Mouse (Mus musculus): ENCODE results near the gene Tekt1. TPM values are rescaled to one million over a fixed set of nuclear protein-coding genes. Genes with fewer than 3 reads are reported as not detected.

Tekt1 gene
- 1 to 10 TPM; 1.2 to 1.4 TPM for total RNA-seq (2021)
- long read RNA-seq, experiment 1 = 0 reads
- long read RNA-seq, experiment 2, partial matches to known transcripts = 0 of 1 reads
- long read RNA-seq, experiment 2, other reads (novel, unspliced or antisense) = 0 of 1 reads

DNA sequence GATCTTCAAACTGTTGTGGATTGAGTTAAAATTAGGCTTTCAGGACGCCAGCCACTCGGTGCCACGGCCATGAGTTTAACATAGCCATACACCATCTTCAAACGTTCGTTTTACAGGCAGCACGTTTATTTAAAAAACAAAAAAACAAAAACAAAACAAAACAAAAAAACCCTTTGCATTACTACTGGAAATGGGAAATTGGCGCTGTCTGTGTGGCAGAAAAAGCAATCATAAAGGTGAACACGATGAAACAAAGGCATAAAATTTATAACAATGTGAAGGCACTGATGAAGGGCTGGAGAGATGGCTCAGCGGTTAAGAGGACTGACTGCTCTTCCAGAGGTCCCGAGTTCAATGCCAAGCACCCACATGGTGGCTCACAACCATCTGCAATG, at the start of gene Tekt1:
TSS of gene Tekt1 (minus strand) at position 96 of the 395 bp plus-strand sequence.
- DNase-seq = no peak

GRCm38 (mm10) chr11:72411945-72412344, 49.7 kb upstream of the Tekt1 start:
- no peak for DNase-seq

DNA sequence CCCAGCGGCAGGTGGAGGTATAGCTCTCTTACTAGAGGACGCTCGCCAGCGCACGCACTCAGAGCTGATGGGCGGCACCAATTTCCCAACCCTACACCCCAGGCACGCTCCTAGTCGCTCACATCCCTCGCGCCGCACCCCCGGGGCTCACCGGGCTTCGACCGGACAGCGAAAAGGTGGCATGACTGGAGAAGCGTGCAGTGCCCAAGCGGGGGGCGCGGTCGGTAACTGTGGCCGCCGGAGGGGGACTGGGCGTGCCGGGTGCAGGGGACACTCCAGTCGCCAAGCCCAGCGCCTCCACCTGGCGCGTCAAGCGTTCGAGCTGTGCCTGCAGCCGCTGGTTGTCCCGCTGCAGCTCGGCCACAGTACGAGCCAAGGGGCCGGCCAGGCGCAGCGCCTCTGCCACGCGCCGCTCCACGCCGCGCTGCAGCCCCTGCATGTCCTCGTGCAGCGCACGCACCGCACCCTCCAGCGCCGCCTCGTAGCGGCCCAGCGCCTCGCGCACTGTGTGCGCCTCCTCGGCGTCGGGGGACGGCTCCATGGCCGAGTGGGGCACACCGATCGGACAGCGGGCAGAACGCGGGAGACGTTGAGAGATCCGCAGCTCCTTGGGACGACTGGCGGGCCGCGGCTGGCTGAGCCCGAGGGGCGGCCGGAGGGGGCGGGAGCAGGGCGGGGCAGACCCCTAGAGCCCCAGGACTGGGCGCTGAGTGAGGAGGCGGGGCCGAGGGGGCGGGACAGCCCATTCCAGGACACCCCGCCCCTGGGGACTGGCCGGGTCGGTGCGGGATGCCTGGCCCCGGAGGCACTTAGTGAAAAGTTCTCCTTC, 49.1 kb upstream of the Tekt1 start, which contains the start of gene Smtnl2:
TSS of gene Smtnl2 (minus strand) at position 621 of the 829 bp plus-strand sequence.
- DNase-seq = peak; percentile 92

- no peak for DNase-seq
Observed at GRCm38 (mm10) chr11:72410521-72411092, 48.4 kb upstream of the Tekt1 start.

GRCm38 (mm10) chr11:72409649-72410385, 47.6 kb upstream of the Tekt1 start:
- no peak for DNase-seq

DNA sequence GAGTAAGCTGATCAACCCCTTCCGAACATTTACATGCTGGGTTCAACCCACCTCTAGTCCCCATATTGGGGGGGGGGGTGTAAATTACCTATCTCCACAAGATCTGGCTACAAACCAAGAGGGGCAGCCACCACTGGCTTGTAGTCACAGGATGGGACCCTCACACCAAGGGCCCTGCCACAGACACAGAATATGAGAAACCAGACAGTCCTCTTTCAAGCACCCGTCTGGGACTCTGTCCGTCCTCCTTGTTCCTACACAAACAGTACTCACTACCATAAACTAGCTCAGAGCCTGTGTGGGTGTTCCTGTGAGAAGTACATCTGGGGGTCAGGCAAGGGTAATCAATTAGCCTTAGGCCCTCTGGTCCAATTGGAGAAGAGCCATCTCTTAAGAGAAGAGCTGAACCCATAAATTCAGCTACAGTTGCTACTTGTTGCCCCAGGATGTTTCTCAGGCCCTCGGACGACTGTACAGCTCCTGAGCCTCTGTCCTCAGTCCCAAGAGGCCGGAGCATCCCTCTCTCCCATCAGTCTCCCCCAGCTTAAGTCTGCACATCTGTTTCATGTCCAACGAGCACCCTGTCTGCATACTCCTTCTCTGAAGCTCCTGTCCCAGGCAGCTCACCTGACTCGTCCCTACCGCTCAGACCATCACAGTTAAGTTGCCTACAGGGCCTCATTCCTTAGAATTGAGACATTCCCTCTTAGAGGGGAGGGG, 46.4 kb upstream of the Tekt1 start:
- no peak for DNase-seq

- DNase-seq = no peak
Observed at GRCm38 (mm10) chr11:72407574-72407973, 45.3 kb upstream of the Tekt1 start.

DNA sequence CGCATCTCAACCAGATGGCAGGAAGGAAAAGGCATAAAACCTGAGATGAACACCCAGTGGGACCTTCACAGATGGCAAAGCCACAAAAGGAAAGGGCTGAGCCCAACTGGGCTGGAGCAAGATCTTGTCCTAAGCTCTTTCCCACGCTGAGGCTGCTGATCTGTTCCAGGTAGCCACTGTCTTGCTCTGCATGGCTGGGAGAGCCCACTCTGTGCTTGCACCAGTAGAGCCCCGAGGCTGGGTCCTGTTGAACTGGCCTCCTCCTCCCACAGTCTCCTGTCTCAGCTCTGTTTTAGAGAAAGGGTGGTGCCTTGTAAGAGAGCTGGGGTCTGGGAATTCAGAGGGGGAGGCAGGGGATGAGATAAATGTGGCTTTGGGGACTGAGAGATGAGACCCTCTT, 44.8 kb upstream of the Tekt1 start:
- no peak for DNase-seq

- DNase-seq = no peak
Observed at GRCm38 (mm10) chr11:72406079-72406675, 43.9 kb upstream of the Tekt1 start.

GRCm38 (mm10) chr11:72405532-72405931, 43.3 kb upstream of the Tekt1 start:
- no peak for DNase-seq

DNA sequence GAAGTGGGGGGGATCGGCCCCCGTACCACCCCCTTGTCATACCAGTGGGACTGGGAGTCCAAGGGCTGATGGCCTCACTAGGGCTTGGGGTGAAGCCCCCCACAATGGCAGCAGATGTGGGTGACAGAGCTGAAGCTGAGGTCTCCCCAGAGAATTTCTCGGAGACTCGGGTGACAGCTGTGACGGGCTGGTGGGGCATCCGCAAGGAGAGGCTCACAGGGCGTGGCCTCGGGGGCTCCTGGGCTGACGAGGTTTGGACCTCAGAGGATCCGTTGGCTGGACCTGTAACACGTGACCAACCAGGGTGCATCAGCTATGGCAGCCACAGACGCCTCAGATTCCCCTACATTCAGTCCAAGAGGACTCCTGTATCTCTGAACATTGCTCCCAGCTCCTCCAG, 40.7 kb upstream of the Tekt1 start:
- no peak for DNase-seq

GRCm38 (mm10) chr11:72402017-72402416, 39.8 kb upstream of the Tekt1 start:
- no peak for DNase-seq

- no peak for DNase-seq
Observed at GRCm38 (mm10) chr11:72401068-72401467, 38.8 kb upstream of the Tekt1 start.

- no peak for DNase-seq
Observed at GRCm38 (mm10) chr11:72397811-72398525, 35.7 kb upstream of the Tekt1 start.

DNA sequence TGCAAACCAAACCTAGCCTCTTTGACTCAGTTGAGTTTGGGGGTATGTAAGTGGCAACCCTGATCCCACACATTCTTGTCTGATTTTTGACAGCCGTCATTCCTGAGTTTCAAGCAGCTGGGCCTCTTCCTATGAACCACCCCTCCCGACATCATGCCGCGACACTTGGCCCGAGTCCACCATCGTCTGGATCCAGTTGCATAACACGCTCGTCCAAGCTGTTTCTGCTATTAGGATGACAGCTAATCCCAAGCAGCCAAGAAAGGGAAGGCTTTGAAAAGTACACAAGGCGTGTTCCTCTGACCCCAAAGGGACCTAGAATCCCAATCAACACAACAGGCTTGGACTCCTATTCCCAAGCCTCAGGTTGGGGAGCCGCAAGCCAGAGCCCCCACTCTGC, 34.8 kb upstream of the Tekt1 start:
- peak; percentile 85 for DNase-seq

- DNase-seq = no peak
Observed at GRCm38 (mm10) chr11:72396621-72397020, 34.4 kb upstream of the Tekt1 start.

DNA sequence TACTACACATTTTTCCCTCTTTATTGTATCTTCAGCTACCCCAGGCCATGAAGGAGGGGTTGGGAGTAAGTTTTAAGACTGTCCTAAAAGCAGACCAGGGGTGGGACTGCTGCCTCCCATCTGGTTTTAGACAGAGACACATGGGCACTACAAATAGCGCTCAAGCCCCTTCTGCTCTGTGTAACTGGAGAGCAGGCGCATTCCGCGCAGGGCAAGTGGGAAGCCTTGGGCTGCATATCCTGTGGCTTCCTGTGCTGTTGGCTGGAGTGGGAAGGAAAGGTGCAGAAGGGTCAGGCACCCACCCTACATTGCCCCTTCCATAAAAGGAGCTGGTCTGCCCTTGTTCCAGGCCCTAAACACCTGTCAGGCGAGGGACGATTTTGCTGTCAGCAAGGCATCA, 33.4 kb upstream of the Tekt1 start:
- no peak for DNase-seq

- DNase-seq = no peak
Observed at GRCm38 (mm10) chr11:72394694-72395093, 32.5 kb upstream of the Tekt1 start.

DNA sequence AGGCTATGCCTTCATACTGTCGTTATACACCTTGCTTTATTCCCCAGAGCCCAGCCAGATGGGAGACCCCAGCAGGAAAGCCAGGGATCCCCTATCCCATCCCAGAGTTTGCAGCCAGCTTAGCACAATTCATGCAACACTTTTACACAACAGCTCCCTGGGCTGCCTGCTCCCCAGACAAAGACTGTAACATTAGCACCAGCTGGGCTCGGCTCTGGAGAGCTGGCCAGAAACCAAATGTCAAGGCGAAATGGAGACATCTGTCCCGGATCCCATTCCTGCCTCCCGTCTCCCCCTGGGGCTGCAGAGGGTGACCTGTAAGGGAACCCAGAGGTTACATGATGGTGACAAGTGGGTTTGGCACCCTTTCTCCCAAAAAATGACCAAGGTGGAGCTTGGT, 31.4 kb upstream of the Tekt1 start:
- peak; percentile 52 for DNase-seq

GRCm38 (mm10) chr11:72393243-72393642, 31.0 kb upstream of the Tekt1 start:
- no peak for DNase-seq

DNA sequence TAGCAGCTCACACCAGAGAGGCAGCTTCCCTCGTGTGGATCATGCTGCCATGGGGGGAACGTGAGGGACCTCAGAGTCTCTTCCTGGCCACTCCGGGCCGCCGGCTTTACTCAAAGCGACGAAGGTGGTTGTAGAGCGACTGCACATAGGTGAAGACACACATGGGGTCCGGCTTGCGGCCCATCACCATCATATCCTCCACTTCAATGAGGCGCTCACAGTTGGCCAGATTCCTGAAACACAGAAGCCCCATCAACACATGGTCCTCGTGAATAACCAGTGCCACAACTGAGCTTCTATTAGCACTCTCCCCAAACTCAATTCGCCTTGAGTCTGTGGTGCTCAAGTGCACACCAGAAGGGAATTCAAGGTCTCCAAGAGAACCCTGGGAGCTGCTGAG, 28.9 kb upstream of the Tekt1 start:
- DNase-seq = no peak

Measured in gastrocnemius, postnatal 10 days (tissue).